In the genomic region with DNA sequence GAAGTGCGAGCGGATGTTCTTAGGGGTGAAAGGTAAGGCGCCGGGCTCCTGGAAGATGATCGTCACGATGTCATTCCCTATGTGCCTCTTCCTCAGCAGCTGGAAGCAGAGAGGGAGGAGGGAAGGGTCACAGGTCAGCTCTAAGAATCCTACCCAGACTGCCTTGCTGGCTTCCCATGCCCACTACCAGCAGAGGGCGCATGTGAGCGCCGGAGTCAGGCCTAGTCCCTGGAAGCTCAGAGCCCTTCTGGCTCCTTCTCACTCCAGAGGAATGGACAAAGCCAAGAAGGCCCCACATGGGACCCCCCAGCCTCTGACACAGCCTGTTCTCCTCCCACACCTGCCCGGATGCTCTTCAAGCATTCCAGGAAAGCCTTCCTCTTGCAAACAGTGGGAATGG, we compare ENCODE assay signal across 8 mouse cellular contexts.
DNase-seq lines count a peak whose midpoint lies in the region; ATAC-seq and TF ChIP-seq lines count a peak whose summit lies in the region.

No protein-coding gene starts in this region.

- H3K36me3 ChIP-seq in limb, embryonic 14.5 days (ENCODE audit: control insufficient read depth, insufficient read depth, low read length), result peaks cover 67% of the 10 kb centered on the region

- H3K4me1 ChIP-seq in limb, embryonic 14.5 days (ENCODE audit: control insufficient read depth, insufficient read depth, low read length), result no peaks in the 10 kb centered on the region

- no peaks in the 10 kb centered on the region for H3K27me3 ChIP-seq in limb, embryonic 14.5 days (ENCODE audit: control insufficient read depth, insufficient read depth, low read length)

- H3K4me3 ChIP-seq in limb, embryonic 14.5 days (replicated peaks; ENCODE audit: low read length), result no peak overlapping the region

- no peaks in the 10 kb centered on the region for H3K9me3 ChIP-seq in limb, embryonic 14.5 days (ENCODE audit: control insufficient read depth, low read length)

- no peak for ATAC-seq in CD4-positive, CD25-positive, alpha-beta regulatory T cell, adult 4 months
- peak; percentile 81 for ATAC-seq in limb, embryonic 14.5 days (ENCODE audit: low FRiP score, low read depth)

- DNase-seq in CD4-positive, CD25-positive, alpha-beta regulatory T cell, adult 2 months (ENCODE audit: low read depth, low spot score), result peak; percentile 85
- peak; percentile 93 for DNase-seq in embryo, embryonic 10.5 days (ENCODE audit: low spot score)
- DNase-seq in heart, adult 18-20 months, result peak; percentile 74 to 92
- peak; percentile 85 for DNase-seq in kidney, adult 18-20 months
- DNase-seq in limb, embryonic 14.5 days (ENCODE audit: low spot score), result peak; percentile 78
- peak; percentile 27 to 54 for DNase-seq in monocyte, adult 2 months (ENCODE audit: low read depth in 1 of 2, low spot score in 2 of 2)
- peak; percentile 71 to 87 for DNase-seq in spleen, postnatal 10 days (ENCODE audit: low spot score in 2 of 2)

- H3K9ac ChIP-seq in limb, embryonic 14.5 days (ENCODE audit: low read depth, low read length, severe bottlenecking), result no peak overlapping the region

- TF ChIP-seq POLR2A in limb, embryonic 14.5 days (IDR thresholded peaks at IDR 0.05; ENCODE audit: borderline replicate concordance, extremely low read depth, insufficient read depth, insufficient read length), result no peak

- H3K4me2 ChIP-seq in limb, embryonic 14.5 days (replicated peaks; ENCODE audit: low read depth, low read length, severe bottlenecking), result no peak overlapping the region

- no peak overlapping the region for H3K27ac ChIP-seq in limb, embryonic 14.5 days (replicated peaks; ENCODE audit: low read depth, low read length)

- 31% methylated on average over 10 of the region's 10 CpGs for WGBS in limb, embryonic 14.5 days

Comparison
In these comparisons a context has a peak if more than half of its experiments do, and no peak if none do; other contexts are left out.
1. DNase-seq: peak in every context shown above with its lines; median percentile 93 in embryo, embryonic 10.5 days; 85 in CD4-positive, CD25-positive, alpha-beta regulatory T cell, adult 2 months; 85 in kidney, adult 18-20 months; 83 in heart, adult 18-20 months; 79 in spleen, postnatal 10 days; 78 in limb, embryonic 14.5 days; 40 in monocyte, adult 2 months.